Mouse (Mus musculus) induced T-regulatory cell, adult 2 months (primary cell): ENCODE measurements around the gene Gcnt2.

Experiments used
- DNase-seq: peaks from one replicate; pipeline ENCODE4 v3.0.0-alpha.2; 2012; ENCODE audit warnings: low read depth

Gcnt2 gene

GRCm38 (mm10) chr13:41000140-41000925 is 140.8 kb downstream of the Gcnt2 start:
- DNase-seq, result no peak

GRCm38 (mm10) chr13:41000926-41001639 is 141.5 kb downstream of the Gcnt2 start, which contains the start of gene Pak1ip1:
Gene Pak1ip1 (plus strand): TSS chr13:41001023.
- peak; percentile 97 for DNase-seq

GRCm38 (mm10) chr13:41002001-41002400 is 142.4 kb downstream of the Gcnt2 start:
- no peak for DNase-seq

- no peak for DNase-seq
Measured at GRCm38 (mm10) chr13:41006244-41006643, 146.7 kb downstream of the Gcnt2 start.

- DNase-seq, result no peak
Measured at GRCm38 (mm10) chr13:41008271-41008670, 148.7 kb downstream of the Gcnt2 start.

GRCm38 (mm10) chr13:41008946-41009345 is 149.4 kb downstream of the Gcnt2 start:
- DNase-seq, result no peak
